Mouse (Mus musculus) layer of hippocampus, adult 8-10 months (tissue): ENCODE results near the gene Rsph10b. TPM values are rescaled to one million over a fixed set of nuclear protein-coding genes. Genes with fewer than 3 reads are reported as not detected.
A peak's percentile ranks its signal among the peaks of the same experiment; 100 is the strongest.

Experiments used
- DNase-seq, 2 experiments: peaks; one replicate each; pipeline ENCODE4 v3.0.0; 2022; ENCODE audit warnings: low spot score in 2 of 2
- total RNA-seq, 4 experiments: library from RNA; stranded (reverse); gene quantifications; 2 replicates each; pipeline ENCODE4 v1.2.4; 2022

Rsph10b gene
- total RNA-seq = 1 to 10 TPM; 4.1 to 4.3 (median 4.2) TPM

- no peak for DNase-seq
These were observed at the start of gene Rsph10b for GRCm38 (mm10) chr5:143932831-143933230. Gene Rsph10b, plus strand, starts transcription at chr5:143933035.

DNA sequence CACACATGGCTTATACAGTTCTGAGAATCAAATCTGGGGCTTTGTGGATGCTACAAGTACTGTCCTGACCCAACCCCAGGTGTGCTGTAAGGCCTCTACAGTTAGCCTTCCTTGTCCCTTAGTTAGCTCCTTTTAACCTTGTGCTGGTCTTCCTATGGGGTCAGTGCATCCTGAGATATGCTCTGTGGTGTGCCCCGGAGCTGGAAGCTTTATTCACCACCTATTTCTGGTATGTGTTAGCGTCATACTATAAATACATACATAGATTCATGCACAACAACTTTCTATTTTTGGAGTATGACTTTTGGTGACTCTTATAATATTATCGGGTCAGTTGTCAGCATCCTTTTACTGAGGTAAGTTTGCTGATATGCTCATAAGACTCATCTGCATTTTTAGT is 47.6 kb upstream of the Rsph10b start:
- DNase-seq = no peak

DNA sequence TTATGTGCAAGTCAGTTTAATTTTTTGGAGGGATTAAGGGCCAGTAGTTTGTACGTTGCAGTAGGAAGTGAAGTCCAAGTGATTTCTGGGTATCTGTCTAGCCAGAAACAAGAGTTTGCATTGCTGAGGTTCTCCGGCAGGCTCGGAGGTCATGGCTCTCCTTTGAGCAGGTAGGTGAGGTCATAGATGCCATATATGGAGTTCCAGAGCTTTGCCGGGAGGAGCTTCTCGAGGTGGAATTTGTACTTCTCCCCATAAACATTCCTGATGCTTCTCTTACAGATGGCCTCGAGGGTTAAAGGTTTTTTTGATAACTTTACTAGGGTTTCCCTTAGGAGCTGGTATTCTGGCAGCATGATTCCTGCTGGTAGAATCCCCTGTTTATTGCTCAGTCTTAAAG is 42.1 kb upstream of the Rsph10b start:
- no peak for DNase-seq

DNA sequence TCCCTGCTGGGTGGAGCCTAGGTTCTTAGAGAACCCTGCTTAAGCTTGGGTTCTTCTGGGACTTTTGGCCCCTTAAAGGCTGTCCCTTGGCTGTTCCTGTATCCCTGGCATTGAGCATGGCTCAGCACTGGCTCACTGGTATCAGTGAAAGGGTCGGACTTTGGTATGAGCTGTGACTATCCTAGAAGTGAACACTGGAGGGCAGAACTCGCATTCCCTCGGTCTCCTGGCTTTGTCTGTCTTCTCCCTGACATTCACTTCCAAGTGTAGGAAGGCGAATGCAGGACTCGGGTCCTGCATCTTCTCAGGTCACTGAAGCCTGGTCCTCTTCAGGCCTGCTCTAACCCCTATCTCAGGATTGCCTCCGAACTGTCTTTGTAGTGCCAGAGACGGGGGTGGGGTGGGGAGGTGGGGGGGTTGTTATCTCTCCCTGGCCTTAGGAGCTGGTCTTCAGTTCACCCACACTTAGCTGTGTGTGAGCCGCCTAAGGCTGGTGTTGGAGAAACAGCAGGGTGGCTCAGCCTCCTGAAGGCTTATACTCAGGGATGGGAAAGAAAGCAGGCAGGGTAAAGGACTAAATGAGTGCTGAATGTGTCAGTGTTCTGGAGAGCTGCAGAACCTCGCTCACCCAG is 40.5 kb upstream of the Rsph10b start:
- DNase-seq = no peak

DNA sequence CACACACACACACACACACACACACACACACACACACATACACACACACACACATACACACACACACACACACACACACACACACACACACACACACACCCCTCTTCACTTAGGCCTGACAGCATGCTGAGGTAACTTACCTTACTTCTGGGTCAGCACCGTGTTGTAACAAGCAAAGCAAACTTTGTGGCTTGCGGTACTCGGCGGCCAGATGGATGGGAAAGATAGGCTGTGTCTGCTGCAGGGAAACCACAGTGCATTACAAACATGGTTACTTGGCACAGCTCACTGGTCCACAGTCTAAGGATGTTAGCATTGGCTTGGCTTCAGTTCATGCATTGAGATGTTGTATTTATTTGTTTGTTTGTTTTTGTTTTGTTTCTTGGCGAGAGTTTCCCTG is 39.4 kb upstream of the Rsph10b start:
- DNase-seq = no peak

GRCm38 (mm10) chr5:143897635-143898330 is 35.1 kb upstream of the Rsph10b start, which contains the start of gene Ankrd61:
Gene Ankrd61, minus strand, starts transcription at chr5:143897685.
- no peak for DNase-seq

GRCm38 (mm10) chr5:143902111-143902510 is 30.7 kb upstream of the Rsph10b start:
- DNase-seq = peak in 1 of 2 experiments; percentile 40

DNA sequence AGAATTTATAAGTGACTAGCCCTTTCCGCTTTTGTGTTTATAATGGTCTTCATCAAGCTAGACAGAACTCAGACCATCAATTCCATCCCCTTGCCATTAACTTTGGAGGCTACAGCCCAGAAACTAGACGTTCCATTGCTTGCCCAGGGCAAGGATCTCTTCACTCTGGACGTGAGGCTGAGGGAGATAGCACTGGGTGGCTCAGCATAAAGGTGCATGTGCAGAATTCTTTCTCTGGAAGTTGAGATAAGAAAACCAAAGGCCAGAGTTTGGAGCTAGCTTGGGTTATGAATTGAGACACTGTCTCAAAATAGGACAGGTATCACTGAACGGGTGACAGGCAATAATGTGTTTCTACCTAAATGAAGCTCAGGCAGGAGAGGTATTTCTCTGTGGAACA is 29.0 kb upstream of the Rsph10b start:
- no peak for DNase-seq

DNA sequence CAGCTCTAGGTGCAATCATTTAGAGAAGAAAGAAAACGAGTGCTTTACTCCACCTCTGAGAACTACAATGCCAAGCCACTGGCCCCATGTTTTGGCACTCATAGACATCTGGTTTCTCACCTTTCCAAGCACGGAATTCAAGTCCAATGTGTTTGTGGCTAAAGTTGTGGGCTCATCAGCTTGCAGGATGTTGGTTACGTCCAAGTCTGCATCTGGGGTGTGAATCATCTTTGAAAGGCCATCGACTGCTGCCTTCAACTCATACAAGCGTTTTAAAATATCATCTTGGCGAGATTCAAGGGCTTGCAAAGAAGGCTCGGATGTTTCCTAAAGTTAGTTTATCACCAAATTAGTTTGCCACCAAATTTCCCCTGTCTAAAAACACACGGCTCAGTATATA is 26.4 kb upstream of the Rsph10b start:
- DNase-seq = no peak

DNA sequence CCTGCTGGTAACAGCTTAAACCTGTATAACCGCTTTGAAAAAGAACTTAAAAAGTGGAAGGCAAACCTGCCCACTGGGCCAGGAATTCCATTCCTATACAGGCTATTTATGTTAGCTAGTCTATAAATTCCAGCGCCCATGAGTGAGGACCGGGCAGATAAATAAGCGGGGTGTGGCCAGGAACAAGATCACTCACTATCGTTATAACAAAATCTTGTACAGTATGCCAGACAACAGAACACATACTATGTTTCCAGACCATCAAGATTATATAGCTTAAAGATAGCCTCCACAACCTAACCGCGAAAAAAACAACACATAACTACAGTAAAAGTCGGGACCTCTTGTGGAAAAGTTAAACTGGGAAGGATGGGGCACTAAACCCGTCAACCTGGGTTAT is 23.9 kb upstream of the Rsph10b start:
- DNase-seq = no peak

DNA sequence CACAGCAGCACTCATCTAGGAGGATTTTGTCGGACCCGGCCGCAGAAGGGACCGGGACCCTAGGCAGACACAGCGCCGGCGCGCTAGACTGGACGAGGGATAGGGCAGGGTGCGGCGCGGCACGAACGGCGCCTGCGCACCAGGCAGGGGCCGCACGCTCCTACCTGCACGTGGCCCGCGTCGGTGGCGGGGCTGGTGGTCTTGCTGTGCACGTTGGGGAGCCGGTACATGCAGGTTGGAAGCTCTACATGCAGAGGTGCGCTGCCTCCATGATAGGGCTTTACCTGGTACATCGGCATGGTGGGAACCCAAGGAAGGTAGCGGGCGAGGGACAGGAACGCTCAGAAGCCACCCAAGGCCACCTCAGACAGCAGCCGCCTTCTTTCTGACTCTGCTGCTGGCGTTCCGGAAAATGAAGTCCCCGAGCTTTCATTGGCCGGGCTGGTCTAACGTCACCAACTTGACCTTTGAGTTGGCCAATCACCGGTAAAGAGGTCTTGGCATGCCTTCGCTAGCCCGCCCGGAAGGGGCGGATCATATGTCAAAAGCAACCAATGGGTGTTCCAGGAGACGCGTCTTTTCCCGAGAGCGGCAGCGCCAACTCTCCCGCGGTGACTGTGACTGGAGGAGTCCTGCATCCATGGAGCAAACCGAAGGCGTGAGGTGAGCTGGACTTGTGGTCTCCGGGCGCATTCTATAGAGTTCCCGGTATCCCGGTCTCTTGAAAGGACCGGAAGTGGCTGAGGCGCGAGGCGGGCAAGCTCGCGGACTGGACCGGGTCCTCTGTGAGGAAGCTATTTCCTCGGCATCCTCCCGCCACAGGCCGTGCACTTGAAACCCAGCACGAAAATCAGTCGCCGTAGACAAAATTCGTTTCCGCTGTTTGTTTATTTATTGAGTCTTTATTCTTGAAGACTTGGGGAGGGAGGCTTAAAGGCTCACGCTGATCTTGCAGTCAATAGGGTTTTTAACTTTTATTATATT is 23.1 kb upstream of the Rsph10b start, which contains the start of the genes Aimp2 and Pms2:
Gene Aimp2, minus strand, starts transcription at position 431 of the 984 bp plus-strand sequence.
Gene Pms2, plus strand, starts transcription at position 548 of the 984 bp plus-strand sequence.
- peak; percentile 98 for DNase-seq

GRCm38 (mm10) chr5:143916221-143916620 is 16.6 kb upstream of the Rsph10b start:
- DNase-seq = no peak

DNA sequence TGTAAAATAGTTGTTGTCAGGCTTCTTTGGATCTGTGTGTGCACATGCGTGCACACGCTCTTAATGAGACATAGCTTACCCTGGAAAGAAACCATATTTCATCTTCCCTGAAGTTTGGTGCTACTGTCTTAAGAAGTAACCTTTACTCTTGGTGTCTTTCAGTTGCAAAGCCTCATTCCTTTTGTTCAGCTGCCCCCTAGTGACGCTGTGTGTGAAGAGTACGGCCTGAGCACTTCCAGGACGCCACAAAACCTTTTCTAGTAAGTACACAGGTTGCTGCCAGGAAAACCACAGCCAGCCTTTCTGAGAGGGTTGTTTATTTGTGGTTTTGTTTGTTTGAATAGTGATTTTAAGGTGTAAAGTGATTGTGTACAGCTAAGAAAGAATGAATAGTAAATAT is 15.4 kb upstream of the Rsph10b start:
- no peak for DNase-seq

GRCm38 (mm10) chr5:143918120-143918519 is 14.7 kb upstream of the Rsph10b start:
- DNase-seq = no peak

DNA sequence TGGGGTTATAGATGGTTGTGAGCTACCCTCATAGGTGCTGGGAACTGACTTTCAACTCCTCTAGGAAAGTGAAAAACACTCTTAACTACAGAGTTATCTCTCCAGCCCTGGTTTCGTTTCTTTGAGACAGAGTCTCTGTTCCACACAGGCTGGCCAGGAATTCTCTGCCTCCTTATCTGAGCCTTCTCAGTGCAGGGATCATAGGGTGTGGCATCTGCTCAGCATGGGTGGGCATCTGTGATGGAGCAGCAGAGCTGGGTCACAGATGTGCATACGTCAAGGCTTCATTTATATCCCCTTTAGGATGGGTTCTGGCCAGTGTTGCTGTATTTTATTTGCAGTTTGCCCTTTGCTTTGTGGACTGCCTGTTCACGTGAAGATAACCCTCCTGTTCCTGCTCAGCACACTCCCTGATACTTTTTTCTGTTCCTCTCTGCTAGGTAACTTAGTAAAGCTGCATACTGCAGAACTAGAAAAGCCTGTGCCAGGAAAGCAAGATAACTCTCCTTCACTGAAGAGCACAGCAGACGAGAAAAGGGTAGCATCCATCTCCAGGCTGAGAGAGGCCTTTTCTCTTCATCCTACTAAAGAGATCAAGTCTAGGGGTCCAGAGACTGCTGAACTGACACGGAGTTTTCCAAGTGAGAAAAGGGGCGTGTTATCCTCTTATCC is 7.9 kb upstream of the Rsph10b start:
- no peak for DNase-seq

DNA sequence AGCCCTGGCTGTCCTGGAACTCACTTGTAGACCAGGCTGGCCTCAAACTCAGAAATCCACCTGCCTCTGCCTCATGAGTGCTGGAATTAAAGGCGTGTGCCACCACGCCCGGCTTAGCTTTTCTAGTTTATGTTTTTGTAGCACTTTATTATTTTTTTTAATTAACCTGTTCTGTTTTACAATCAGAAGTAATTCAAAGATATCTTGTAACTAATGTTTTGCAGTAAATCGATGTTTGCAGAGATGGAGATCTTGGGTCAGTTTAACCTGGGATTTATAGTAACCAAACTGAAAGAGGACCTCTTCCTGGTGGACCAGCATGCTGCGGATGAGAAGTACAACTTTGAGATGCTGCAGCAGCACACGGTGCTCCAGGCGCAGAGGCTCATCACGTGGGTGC is 5.0 kb upstream of the Rsph10b start, which contains the start of gene Gm42421:
Gene Gm42421, plus strand, starts transcription at position 301 of the 400 bp plus-strand sequence.
- no peak for DNase-seq

DNA sequence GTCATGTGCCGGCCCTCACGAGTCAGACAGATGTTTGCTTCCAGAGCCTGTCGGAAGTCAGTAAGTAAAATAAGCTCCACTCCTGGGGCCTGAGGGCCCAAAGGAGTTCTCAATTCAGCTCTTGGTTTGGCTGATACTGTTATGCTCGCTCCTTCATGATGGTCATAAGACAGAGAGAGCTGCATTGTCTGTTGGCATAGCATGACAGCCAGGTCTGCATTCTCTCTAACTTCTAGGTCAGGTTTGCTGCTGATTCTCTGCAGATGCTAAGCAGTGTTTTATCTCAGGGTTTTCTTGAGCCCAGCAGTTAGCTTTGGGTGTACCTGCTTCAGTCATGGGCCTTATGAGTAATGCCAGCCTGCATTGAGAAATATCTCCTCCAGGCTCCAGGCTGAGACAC is 3.5 kb upstream of the Rsph10b start:
- DNase-seq = no peak

DNA sequence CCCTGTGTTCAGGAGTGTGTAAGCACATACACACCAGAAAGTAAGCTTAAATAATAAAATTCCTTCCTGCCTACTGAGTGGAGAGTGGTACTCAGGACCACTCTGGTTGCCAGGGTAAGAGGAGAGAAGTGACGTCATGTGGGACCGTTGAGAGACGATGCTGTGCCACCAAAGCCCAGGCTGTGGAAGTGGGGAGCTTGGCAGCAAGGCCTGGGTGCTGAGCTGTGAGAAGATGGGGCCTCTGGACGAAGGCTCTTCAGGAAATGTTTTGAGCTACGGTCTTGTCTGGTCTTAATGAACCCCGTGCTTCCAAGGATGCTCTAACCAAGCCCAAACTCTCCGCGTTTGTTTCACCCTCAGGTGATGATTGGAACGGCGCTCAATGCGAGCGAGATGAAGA is 2.2 kb upstream of the Rsph10b start:
- DNase-seq = no peak

DNA sequence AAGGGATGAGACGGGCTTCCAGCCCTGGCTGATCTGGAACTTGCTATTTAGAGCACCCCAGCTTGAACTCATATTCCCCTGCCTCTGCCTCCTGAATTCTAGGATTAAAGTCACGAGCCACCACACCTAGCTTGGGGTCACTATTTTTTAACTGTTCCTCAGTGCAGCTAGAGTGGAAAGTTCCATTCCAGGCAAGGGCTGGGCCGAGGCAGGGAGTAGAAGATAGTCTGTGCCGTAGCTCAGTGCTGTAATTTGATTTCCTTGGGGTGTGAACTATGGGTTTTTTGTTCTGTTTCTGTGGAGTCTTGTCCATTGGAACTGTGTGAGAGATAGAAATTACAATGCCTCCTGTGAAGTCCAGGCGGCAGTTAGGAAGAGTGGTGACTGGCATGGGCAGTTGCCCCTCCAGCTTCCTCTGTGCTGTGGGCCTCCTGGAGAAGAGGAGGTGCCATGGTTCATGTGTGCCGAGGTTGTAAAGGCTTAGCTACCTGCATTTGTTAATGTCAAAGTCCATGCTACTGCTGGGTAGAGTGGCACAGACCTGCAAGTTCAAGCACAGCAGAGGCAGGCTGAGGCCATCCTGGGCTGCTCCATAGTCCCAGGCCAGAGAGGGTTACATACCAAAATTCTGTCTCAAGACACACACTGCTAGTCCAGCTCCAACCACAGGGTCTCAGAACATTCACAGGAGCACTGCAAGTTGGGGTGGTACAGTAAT is 813 bp upstream of the Rsph10b start:
- DNase-seq = no peak

- DNase-seq = no peak
These were observed 579 bp downstream of the Rsph10b start for GRCm38 (mm10) chr5:143933414-143933813.
